Mouse (Mus musculus) cerebellum, adult 2 months (tissue): ENCODE data around the gene Nipal3. TPM values are rescaled to one million over a fixed set of nuclear protein-coding genes. Genes with fewer than 3 reads are reported as not detected.

Source experiments
- DNase-seq, 2 experiments: peaks; one replicate each; pipeline ENCODE4 v3.0.0; 2021
- H3K27ac ChIP-seq: fragments of 200-500 bp; 2 replicates; pipeline ENCODE4 v1.5.1; 2012; ENCODE audit warnings: low read length, control low read depth, inconsistent platforms; ENCODE audit not compliant: insufficient read depth
- H3K27me3 ChIP-seq: fragments of 200-500 bp; 2 replicates; pipeline ENCODE4 v1.6.1; 2012; ENCODE audit warnings: inconsistent platforms, mild to moderate bottlenecking, low read length, moderate library complexity; ENCODE audit not compliant: control insufficient read depth, insufficient read depth
- H3K4me1 ChIP-seq: fragments of 200-500 bp; 2 replicates; pipeline ENCODE4 v1.6.1; 2011; ENCODE audit warnings: low read length; ENCODE audit not compliant: control insufficient read depth, insufficient read depth
- H3K4me3 ChIP-seq: fragments of 200-500 bp; replicated peaks from 2 replicates; pipeline ENCODE3; 2011; ENCODE audit warnings: mild to moderate bottlenecking, low read depth, low read length, control low read depth; ENCODE audit not compliant: insufficient read depth
- CTCF ChIP-seq: fragments of 200-500 bp; IDR thresholded peaks from 2 replicates; pipeline ENCODE4 v1.5.1; 2011; ENCODE audit warnings: low read depth, mild to moderate bottlenecking, control low read depth, low read length, moderate library complexity, borderline replicate concordance; ENCODE audit not compliant: insufficient read depth
- POLR2A ChIP-seq: fragments of 200-500 bp; IDR thresholded peaks from 2 replicates; pipeline ENCODE4 v1.6.1; 2011; ENCODE audit warnings: low read length, control low read depth, borderline replicate concordance; ENCODE audit not compliant: insufficient read depth
- WGBS: fragments of 180-500 bp; shearing (Covaris S2); methylation state at CpG from one replicate; pipeline ENCODE4 v1.1.7; 2018; 5-methylcytosine and 5-hydroxymethylcytosine counted together
- polyA plus RNA-seq: library from polyadenylated mRNA; depleted of rRNA; stranded (reverse); fragments of >200 nt; gene quantifications from 2 replicates; pipeline ENCODE4 v1.2.3, GENCODE M21; 2012

Gene Nipal3
- polyA plus RNA-seq, 1 experiment: 57.5 TPM

GRCm38 (mm10) chr4:135426587-135426986, 68.3 kb downstream of the Nipal3 start:
- DNase-seq: no peak

GRCm38 (mm10) chr4:135425625-135426024, 69.2 kb downstream of the Nipal3 start:
- peaks cover 40% of the 10 kb centered on the region for H3K4me1 ChIP-seq
- no peaks in the 10 kb centered on the region for H3K27me3 ChIP-seq
- DNase-seq: peak; percentile 66 to 74
- WGBS: 25% methylated on average over 9 of the region's 9 CpGs
- peak overlapping the region; percentile 39; the same call in 1 of the 2 replicates for H3K27ac ChIP-seq
- TF ChIP-seq POLR2A (no peak), CTCF (no peak)
- no peak overlapping the region for H3K4me3 ChIP-seq

More at GRCm38 (mm10) chr4:135426587-135426986, 68.3 kb downstream of the Nipal3 start:
- WGBS: 30% methylated on average over 7 of the region's 7 CpGs
- Histone ChIP-seq H3K27me3 (no peaks in the 10 kb centered on the region), H3K27ac (peak overlapping the region; percentile 9), H3K4me1 (peaks cover 34% of the 10 kb centered on the region), H3K4me3 (no peak overlapping the region)
- TF ChIP-seq POLR2A (no peak), CTCF (no peak)

DNA sequence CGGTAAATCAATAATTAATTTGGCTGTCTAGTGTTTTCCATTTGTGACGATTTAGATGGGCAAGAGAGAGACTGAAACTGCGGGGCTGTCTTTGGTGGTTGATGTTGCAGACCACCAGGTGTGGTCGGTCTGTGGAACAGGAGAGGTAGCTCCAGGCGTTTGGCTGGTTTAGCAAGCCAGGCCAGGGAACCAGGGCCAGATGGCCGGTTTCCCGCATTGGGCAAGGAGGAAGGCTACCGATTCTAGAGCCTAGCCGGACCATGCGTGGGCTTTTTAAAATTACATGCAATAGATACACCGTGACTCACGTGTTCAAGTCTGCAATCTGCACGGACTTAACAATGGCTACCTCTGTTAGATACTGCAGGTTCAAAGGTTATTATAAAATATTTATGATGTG, 73.9 kb downstream of the Nipal3 start:
- Histone ChIP-seq H3K4me1 (peaks cover 26% of the 10 kb centered on the region), H3K27me3 (no peaks in the 10 kb centered on the region), H3K27ac (peak overlapping the region; percentile 35; the same call in 1 of the 2 replicates), H3K4me3 (no peak overlapping the region)
- 16% methylated on average over 13 of the region's 13 CpGs for WGBS
- TF ChIP-seq CTCF (no peak), POLR2A (no peak)
- DNase-seq: peak; percentile 60 to 68

GRCm38 (mm10) chr4:135420416-135420815, 74.4 kb downstream of the Nipal3 start:
- no peaks in the 10 kb centered on the region for H3K27me3 ChIP-seq
- no peak for DNase-seq
- TF ChIP-seq CTCF (no peak), POLR2A (no peak)
- H3K27ac ChIP-seq: no peak overlapping the region
- H3K4me1 ChIP-seq: peaks cover 23% of the 10 kb centered on the region
- no peak overlapping the region for H3K4me3 ChIP-seq
- WGBS: 82% methylated on average over 11 of the region's 11 CpGs

GRCm38 (mm10) chr4:135419996-135420395, 74.8 kb downstream of the Nipal3 start:
- Histone ChIP-seq H3K4me1 (peaks cover 19% of the 10 kb centered on the region), H3K27me3 (no peaks in the 10 kb centered on the region), H3K27ac (no peak overlapping the region), H3K4me3 (no peak overlapping the region)
- WGBS: 93% methylated on average over 21 of the region's 21 CpGs
- DNase-seq: no peak
- no peak for TF ChIP-seq CTCF
- no peak for TF ChIP-seq POLR2A

GRCm38 (mm10) chr4:135416367-135416766, 78.5 kb downstream of the Nipal3 start:
- TF ChIP-seq POLR2A (no peak), CTCF (no peak)
- Histone ChIP-seq H3K27ac (no peak overlapping the region), H3K4me3 (no peak overlapping the region), H3K27me3 (no peaks in the 10 kb centered on the region), H3K4me1 (peaks cover 10% of the 10 kb centered on the region)
- DNase-seq: no peak
- WGBS: 93% methylated on average over 21 of the region's 21 CpGs

GRCm38 (mm10) chr4:135413491-135413890, 81.3 kb downstream of the Nipal3 start:
- no peak overlapping the region for H3K4me3 ChIP-seq
- 84% methylated on average over 8 of the region's 8 CpGs for WGBS
- TF ChIP-seq POLR2A (no peak), CTCF (no peak)
- no peaks in the 10 kb centered on the region for H3K27me3 ChIP-seq
- H3K27ac ChIP-seq: no peak overlapping the region
- no peaks in the 10 kb centered on the region for H3K4me1 ChIP-seq
- DNase-seq: no peak

DNA sequence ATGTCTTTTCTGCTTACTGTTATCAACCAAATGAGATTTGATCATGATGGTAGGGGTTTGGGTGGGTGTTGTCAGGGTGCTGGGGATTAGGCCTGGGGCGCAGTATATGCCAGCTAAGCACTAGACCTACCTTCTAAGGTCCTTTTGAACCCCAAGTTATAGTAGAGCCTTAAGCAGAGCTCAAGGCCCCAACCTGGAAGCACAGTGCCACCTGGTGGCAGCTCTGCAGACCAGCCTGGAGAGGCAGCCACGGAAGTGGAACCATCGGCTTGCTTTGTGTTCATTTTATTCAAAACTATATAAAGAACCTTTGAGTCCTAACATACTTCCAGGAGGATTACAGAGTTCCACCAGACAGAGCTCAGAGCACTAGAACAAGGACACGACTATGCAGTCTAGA, 83.2 kb downstream of the Nipal3 start:
- DNase-seq: peak in 1 of 2 experiments; percentile 47
- Histone ChIP-seq H3K4me1 (no peaks in the 10 kb centered on the region), H3K4me3 (no peak overlapping the region), H3K27ac (no peak overlapping the region), H3K27me3 (no peaks in the 10 kb centered on the region)
- TF ChIP-seq CTCF (peak; percentile 89), POLR2A (no peak)
- 38% methylated on average over 4 of the region's 4 CpGs for WGBS

- H3K27ac ChIP-seq: no peak overlapping the region
- no peaks in the 10 kb centered on the region for H3K4me1 ChIP-seq
- TF ChIP-seq CTCF: no peak
- TF ChIP-seq POLR2A: no peak
- H3K27me3 ChIP-seq: no peaks in the 10 kb centered on the region
- H3K4me3 ChIP-seq: no peak overlapping the region
- 30% methylated on average over 5 of the region's 5 CpGs for WGBS
- peak in 1 of 2 experiments; percentile 38 for DNase-seq
Measured at GRCm38 (mm10) chr4:135406180-135406579, 88.7 kb downstream of the Nipal3 start.
